Mouse (Mus musculus): ENCODE data around the gene Pfkp.

Gene Pfkp

DNA sequence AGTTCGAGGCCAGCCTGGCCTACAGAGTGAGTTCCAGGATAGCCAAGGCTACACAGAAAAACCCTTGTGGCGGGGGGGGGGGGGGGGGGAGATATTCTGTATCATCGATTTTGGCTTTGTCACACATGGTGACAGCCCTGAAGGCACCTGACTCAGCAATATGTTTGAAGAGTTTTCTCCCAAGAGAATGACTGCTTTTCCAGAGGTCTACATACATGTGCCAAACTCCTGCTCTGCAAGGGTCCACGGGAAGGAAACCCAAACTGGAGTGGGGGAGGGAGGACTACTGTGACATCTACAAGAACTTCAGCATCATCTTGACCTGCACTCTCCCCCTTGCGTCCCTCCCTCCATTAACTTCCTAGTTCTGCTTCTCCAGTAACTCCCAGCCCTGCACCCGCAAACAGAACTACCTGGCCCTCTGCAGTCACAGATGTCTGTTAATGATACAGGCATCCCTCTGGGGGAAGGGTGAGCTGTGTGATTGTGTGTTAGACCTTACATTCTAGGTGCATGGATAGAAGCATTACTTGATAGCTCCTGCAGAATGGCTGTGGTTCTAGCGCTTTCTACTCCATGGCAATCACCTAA is 10.9 kb downstream of the Pfkp start:
- DNase-seq (ENCODE audit: low read depth, low spot score) = no peak

DNA sequence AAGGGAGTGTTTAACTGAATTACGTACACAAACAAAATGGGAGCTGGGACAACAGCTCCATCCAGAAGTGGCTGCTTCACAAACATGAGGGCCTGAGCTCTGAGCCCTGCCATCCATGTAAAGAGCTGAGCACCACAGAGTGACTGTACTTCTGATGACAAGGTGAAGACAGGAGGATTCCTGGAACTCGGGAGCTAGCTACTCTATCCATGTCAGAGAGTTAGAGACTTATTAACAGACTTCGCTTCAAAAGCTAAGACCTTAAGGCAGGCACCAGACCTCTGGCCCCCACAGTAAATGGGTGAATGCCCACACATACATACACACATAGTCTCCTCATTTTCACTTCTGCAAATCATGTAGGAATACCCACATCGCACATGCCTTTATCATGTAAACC is 11.6 kb downstream of the Pfkp start:
- DNase-seq (ENCODE audit: low read depth, low spot score) = no peak

DNA sequence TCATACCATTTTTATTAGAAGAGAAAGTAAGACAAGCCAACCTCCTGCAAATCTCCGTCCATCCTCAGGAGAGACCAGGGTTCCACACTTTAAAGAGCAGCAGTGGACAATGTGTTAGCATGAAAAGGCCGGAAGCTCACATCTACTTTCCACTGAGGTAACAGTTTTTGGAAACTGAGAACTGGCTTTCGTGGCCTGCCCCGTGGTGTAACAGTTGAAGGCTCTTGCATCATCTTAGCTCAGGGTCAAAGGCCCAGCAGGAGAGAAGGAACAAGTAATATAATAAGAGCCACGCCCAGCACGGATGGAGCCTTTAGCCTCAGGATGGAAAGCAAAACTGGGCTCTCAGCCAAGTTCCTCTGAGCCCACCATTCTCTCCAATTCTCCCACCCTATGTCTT is 12.1 kb downstream of the Pfkp start:
- no peak for DNase-seq (ENCODE audit: low read depth, low spot score)

DNA sequence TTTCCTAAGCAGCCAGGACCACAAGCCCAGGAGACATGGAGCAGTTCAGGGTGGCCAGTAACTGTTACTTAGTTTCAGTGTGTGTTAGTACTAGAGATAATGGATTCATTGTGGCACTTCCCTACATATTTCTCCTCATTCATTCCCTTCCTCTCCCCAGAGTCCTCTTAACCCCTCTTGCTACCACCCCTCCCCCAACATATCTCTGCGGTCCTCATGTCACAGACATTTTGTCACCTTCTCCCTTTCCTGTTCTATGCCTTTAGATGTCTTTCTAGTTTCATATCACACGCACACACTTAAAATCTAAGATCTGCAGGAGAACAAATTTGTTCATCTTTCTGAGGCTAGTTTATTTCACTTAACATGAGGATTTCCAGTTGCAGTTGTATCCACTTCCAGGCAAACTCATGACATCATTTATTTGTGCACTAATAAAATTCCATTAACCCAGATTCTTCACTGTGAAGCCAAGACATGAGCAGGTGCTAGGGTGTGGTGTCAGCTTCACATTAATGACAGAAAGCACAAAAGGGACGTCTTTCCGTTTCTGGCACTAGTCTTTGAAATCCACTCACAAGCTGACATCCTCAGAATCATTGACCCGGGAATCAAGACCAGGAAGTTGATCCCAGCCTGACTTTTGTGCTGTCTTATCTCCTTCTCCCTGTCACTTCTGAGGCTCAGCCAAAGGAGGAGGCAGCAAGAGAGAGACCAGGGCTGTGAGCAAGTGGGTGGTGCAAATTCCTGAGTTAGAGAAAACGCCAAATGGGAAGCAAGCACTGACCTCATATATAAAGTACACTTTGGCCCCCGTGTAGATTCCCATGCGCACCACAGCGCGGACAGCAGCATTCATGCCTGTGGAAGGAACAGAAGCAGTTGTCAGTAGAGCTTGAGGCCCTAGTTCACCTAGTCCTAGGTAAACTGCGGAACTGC is 13.2 kb downstream of the Pfkp start:
- no peak for DNase-seq (ENCODE audit: low read depth, low spot score)

DNA sequence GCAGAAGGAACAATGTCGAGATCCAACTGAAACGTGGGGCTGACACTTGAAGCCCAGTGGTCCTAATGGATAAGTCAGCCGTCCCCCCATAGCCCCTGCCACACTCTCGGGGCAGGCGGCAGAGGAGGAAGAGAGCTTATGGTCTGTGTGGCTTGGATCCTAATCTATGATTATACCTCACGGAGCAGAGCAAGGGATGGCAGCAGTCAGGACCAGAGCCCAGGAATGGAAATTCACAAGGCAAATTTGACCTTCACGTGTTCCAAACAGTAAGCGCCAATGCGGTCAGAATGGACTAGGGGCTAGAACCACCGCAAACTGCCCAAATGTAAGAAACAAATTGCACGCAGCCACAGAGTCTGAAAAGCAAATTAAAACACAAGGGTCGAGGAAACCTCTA is 14.5 kb downstream of the Pfkp start:
- DNase-seq (ENCODE audit: low read depth, low spot score) = no peak

DNA sequence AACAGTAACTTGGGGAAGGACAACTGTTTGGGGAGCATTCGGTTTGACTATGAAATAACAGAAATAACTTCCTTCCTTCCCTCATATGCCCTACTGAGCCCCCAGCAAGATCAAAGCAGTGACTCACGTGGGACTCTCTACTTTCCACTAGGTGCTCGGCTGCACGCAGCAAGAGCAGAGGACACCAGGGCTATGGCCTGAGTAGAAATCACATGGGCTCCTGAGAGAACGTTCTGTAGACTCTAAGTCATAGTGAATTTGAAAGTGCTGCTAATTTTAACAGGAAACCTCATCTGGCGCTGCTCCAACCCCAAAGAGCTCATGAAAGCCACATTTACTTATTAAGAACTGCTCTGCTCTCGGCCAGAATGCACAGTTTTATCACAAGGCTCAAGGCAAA is 15.1 kb downstream of the Pfkp start:
- no peak for DNase-seq (ENCODE audit: low read depth, low spot score)

DNA sequence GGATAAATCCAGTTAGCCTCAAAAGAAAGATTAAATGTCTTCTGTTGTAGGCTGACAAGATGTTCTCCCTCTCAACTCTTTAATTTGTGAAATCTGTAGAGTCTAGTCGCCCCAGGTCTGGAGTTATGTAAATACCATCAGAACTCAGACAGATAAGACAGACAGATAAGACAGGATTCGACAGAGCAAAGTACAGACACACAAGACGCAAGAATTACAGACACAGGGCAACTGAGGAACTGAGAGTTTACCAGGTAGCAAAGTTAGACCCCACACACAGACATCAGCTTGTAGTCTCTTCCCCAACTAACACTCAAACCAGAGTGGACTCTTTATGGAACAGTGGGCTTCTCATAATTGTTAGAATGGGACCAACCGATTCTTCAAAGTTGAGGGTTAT is 15.6 kb downstream of the Pfkp start:
- DNase-seq (ENCODE audit: low read depth, low spot score) = no peak

DNA sequence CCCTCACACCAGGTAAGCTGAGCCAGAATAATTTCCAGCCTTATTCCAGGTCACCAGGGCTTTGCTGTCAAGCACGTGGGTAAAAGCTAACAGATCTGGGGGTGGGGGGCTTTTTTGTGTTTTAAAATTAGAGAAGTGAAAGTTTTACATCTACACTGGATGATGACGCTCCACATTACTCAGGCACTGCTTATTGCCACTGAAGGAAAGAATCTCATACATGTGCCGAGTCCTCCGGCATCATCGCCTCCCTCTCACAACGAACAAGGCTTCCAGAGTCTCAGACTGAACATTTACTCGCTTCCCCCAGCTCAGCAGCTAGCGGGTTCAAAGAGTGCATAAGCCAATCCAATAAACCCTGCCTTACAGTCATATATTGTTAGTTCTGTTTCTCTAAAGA is 16.1 kb downstream of the Pfkp start:
- DNase-seq (ENCODE audit: low read depth, low spot score) = no peak

DNA sequence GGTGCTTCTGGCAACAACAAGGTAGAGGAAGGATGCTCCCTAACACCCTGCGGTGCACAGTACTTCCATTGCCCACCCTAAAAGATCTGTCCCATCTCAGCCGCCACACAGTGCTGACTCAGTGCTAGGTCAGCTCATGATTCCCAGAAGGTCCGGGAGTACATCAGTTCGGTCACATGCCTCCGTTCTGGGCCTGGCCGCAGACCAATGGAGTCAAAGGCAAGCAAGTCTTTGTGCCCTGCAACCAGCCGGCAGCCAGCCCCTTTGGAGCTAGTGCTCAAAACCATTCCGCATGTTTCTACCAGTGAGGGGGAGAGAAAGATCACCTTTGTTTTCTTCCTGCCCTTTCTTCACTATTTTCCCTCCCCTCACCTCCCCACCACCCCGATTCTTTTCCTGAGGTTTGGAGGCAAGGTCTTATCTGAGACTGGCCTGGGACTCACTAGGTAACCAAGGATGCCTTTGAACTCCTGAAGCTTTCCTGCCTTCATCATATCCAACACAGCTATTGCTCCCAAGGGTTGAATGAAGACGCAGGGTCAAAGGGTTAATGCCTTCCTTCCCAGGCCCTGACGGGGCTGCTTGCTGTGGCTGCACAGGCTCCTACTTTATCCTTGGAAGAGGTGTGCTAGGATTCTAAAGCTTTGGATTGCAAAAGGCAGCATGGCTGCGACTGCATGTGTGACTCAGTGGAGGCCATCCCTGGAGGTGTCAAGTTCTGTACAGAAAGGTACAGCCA is 16.6 kb downstream of the Pfkp start:
- peak; percentile 31 for DNase-seq (ENCODE audit: low read depth, low spot score)

DNA sequence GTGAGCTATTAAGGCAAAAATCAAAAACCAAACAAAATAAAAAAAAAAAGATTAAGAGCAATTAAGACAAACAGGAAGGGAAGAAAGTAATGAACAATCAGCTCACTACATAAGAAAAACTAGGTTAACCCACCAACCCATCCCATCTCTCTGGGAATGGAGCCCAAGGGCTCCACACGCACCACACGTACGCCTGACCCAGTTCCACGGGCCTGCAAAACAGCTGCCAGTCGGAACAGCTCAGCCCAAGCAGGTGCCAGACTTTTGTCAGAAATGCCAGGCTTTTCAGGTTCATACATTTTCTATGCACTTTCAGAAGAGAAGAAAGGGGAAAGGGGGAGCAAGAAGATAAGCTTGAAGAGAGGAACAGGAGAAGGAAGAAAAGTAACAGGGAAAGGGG is 17.9 kb downstream of the Pfkp start:
- no peak for DNase-seq (ENCODE audit: low read depth, low spot score)

DNA sequence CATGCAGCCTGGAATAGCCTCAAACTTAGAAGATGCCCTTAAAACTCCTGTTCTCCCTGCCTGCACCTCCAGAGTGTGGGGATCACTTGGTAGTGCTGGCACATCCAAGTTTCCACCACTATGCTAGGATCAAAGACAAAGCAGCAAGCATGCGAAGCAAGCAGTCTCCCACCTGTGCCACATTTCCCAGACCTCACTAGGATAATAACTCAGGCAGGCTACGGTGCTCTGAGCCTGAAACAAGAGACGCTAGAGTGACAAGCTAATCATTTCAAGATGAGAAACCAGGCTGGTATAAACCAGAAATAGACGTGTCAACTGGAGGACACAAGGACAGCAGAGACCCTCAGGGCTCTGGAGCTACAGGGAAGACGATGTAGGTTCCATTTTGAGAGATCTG is 18.6 kb downstream of the Pfkp start:
- peak; percentile 79 for DNase-seq (ENCODE audit: low read depth, low spot score)

DNA sequence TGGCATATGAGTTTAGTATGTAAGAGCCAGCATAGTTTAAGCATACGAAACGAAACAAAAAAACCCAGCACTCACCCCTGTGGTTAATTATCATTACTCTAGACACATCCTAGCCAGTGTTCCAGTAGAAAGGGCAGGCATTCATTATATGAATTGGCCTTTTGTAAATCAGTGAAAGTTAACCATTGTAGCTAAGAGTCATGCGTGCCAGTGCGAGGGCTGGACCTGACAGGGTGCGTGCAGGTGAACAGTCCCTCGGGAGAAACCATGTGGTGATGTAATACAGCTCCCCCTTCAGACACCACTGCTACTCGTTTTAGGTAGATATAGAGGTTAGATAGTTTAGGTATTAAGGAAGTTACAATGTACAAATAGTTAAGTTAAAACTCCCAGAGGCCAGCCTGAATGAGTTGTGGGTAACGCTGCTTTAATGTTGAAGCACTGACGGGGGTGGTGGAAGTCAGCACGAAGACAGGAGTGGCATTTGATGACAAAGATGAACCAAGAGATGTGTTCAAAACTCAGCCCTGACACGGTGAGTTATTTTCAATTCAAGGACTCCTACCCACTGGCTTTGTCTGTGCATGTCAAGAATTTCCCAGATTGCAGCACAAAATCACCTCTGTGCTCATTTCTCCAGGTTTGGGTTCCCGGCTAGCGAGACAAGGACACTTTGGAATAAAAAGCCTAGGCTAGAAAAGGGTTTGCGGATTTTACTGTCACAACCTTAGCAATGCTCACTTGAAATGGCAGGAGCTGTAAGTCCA is 19.4 kb downstream of the Pfkp start:
- no peak for DNase-seq (ENCODE audit: low read depth, low spot score)

DNA sequence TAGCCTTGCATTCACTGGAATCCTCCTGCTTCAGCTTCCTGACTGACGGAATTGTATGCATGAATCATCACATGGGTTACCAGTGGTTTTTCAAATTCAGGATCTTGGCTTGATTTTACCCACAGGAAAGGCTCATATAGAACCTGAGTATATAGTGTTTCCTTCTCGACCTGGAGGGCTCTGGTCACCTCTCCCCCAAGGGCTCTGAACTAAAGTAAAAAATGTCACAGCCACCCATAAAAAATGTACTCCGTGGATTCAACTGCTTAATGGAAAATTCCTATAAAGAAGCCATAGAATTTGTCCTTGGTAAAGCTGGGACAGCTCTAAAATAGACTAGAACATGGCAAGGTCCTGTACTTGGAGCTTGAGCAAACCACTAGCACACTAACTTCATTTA is 20.3 kb downstream of the Pfkp start:
- no peak for DNase-seq (ENCODE audit: low read depth, low spot score)

DNA sequence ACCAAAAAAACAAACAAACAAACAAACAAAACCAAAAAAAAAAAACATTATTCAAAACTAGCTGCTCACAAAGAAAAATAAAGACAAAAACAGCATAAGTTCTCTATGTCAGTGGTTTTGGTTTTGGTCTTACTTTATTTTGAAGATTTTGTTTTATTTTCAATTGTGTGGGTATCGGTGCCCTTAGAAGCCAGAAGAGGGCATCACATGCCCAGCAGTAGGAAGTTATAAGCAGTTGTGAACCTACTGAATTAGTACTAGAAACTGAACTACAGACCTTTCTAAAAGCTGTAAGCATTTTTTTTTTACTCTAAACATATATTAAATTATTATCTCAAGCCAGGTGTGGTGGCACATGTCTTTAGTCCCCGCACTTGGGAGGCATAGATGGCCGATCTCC is 21.2 kb downstream of the Pfkp start:
- no peak for DNase-seq (ENCODE audit: low read depth, low spot score)

DNA sequence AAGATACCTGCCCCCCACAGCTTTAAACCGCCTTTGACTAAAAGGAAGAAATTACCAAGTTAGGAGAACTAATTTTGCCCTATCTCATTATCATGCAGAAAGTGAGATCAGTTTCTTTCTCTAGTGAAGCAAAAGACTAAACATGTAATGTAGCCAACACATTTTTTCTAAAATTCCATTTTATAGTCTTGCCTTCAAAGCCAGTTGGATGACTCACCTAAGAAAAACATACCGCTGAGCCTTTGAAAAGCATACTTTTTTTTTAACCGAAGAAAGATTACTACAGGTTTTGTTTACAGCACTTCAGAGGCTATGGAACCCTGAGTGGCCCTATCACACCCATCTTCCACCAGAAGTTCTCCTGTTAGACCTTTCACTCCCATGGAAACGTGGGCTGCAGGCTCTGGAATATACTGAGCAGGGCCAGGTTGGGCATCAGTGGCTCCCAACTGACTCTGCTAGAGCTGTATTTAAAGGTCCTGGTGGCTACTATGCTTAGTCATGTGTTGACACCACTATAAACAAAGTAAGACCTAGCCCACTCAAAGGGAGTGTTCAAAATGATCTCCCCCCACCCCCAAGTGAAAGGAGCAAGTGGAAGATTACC is 22.0 kb downstream of the Pfkp start:
- no peak for DNase-seq (ENCODE audit: low read depth, low spot score)

DNA sequence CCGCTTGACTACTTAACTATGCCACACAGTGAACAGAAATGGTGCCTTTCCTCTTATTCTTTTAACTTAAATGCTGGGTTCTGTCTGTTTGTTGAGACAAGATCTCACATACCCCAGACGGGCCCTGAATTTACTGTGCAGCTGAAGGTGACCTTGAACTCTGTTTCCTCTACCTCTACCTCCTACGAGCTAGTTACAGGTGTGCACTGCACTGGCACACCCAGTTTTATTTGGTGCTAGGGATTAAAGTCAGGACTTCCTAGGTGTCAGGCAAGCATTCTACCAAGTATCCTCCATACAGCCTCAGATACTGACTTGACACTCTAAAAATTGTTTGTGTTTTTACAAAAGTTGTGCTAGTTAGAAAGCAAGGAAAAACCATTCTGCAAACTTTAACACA is 22.6 kb downstream of the Pfkp start:
- DNase-seq (ENCODE audit: low read depth, low spot score) = no peak

DNA sequence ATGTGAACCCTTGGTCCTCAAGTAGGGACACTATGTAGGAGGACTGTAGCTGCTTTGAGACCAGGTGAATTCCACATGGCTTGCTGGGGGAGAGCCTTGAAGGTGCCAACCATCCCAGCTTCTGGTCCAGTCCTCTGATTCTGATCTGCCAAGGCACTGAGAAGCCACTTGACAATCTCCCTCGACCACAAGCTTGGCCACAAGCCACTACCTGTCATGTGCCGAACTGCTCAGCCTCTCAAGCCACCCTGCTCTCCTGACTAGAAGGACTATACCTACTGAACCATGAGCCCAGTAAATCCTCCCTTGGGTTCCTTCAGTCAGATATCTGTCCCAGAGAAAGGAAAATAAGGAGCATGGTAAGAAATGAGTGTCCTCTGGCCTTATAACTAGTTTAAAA is 24.0 kb downstream of the Pfkp start:
- DNase-seq (ENCODE audit: low read depth, low spot score) = no peak

DNA sequence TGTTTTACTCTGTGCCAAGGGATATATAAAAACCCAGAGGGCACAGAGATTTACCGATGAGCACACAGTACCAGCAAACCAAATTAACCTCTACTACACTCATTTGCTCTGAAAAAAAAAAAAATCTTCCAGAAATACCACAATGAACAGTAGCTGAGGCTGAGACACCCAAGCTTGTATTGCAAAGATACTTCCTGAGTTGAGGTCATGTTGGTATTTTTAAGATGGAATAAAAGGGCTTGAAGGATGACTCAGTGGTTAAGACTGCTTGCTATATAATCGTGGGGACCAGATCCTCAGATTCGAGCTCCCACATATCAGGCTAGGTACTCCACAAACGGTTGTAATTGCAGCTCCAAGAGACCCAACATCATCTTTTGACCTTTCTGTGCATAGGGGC is 24.5 kb downstream of the Pfkp start:
- DNase-seq (ENCODE audit: low read depth, low spot score) = no peak

DNA sequence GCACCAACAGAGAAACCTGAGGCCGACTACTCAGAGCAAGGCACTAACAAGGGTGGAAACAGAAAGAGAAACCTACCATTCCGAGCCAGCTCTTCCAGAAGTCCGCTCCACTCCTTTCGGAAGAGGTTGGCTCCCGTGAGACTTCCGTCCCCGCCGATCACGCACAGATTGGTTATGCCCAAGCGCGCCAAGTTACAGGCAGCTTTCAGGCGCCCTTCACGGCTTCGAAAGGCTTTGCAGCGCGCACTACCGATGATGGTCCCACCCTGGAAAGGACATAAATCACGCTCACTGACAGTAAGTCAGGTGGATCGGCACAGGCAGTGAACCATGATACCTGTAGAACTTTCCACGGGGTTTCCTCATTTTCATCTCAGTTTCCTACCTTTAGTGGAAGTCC is 26.7 kb downstream of the Pfkp start:
- DNase-seq (ENCODE audit: low read depth, low spot score) = no peak

DNA sequence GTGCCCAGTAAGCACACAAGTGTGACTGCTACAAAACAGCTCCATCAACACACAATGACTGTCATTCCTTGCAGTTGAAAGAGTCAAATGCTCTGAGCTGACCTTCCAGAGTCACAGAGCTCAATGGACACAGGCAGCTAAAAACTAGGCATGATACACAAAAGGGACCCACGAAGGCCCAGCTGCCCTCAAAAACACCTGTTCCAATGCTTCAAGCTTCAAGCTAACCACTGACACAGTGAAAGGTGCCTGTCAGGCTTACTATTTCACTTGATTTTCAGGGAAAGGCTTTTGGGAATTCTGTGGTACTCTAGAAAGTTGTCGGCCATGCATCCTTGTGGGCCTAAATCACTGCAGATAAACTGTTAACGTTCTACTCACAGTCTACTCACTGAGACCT is 28.3 kb downstream of the Pfkp start:
- no peak for DNase-seq (ENCODE audit: low read depth, low spot score)

DNA sequence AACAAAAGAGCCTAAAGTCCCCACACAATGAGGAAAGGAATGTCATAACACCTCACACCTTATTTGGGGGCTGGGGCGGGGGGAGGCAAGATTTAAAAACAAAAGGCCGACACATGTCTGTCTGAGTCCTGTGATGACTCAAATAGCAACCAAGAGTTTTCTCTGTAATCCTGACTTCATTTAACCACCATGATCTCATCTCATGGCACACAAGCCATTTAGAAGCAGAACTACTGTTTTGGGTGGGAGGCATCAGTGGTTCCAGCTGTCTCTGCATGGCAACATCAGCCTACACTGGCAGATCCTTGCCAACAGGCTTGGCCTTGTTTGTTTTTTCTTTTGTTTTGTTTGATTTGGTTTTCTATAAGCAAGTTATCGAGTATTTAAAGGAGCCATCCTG is 29.9 kb downstream of the Pfkp start:
- DNase-seq (ENCODE audit: low read depth, low spot score) = no peak
